Mouse (Mus musculus) ES-Bruce4 (cell line): ENCODE measurements around the gene Rnf151. TPM values are rescaled to one million over a fixed set of nuclear protein-coding genes. Genes with fewer than 3 reads are reported as not detected.
"Not testable (repeated sequence)": the region's sequence is repeated elsewhere in the genome, so short reads cannot be mapped to it uniquely, and the experiment has no call there.

Source experiments
- H3K27ac ChIP-seq: 2 replicates; pipeline ENCODE4 v1.5.1; 2012; ENCODE audit warnings: low read length, inconsistent platforms; ENCODE audit not compliant: insufficient read depth
- H3K27me3 ChIP-seq: 2 replicates; pipeline ENCODE4 v1.6.1; 2012; ENCODE audit warnings: mild to moderate bottlenecking, low read length, inconsistent platforms; ENCODE audit not compliant: control insufficient read depth, poor library complexity, insufficient read depth, severe bottlenecking
- H3K36me3 ChIP-seq: 2 replicates; pipeline ENCODE4 v1.6.1; 2012; ENCODE audit warnings: inconsistent platforms, mild to moderate bottlenecking, low read length, moderate library complexity; ENCODE audit not compliant: control insufficient read depth, poor library complexity, insufficient read depth, severe bottlenecking
- H3K4me1 ChIP-seq: one replicate; pipeline ENCODE4 v1.8.1; 2011; ENCODE audit warnings: low read length; ENCODE audit not compliant: control insufficient read depth, insufficient read depth
- H3K4me3 ChIP-seq: 2 replicates; pipeline ENCODE4 v1.5.1; 2011; ENCODE audit warnings: low read depth, mild to moderate bottlenecking, low read length
- H3K9ac ChIP-seq: 2 replicates; pipeline ENCODE4 v1.6.1; 2012; ENCODE audit warnings: low read depth, mild to moderate bottlenecking, inconsistent platforms; ENCODE audit not compliant: poor library complexity, severe bottlenecking
- H3K9me3 ChIP-seq: replicated peaks from 2 replicates; pipeline ENCODE4 v1.6.1; 2012; ENCODE audit warnings: mild to moderate bottlenecking, low read length, inconsistent platforms; ENCODE audit not compliant: control insufficient read depth, poor library complexity, insufficient read depth, severe bottlenecking
- CTCF ChIP-seq: IDR thresholded peaks from one replicate; pipeline ENCODE4 v1.8.1; 2011; ENCODE audit warnings: low read depth, low read length
- EP300 ChIP-seq: IDR thresholded peaks from 2 replicates; pipeline ENCODE4 v1.6.1; 2011; ENCODE audit warnings: low read depth, low read length; ENCODE audit not compliant: insufficient read depth
- POLR2A ChIP-seq: IDR thresholded peaks from one replicate; pipeline ENCODE4 v1.8.1; 2011; ENCODE audit warnings: low read length; ENCODE audit not compliant: insufficient read depth
- polyA plus RNA-seq: library from polyadenylated mRNA; stranded (reverse); fragments of >200 nt; gene quantifications from 2 replicates; pipeline ENCODE4 v1.2.4, GENCODE M21; 2011; ENCODE audit warnings: low read depth; ENCODE audit not compliant: missing spikeins, insufficient read depth, insufficient read length

Rnf151 gene
- polyA plus RNA-seq, 1 experiment = not detected

DNA sequence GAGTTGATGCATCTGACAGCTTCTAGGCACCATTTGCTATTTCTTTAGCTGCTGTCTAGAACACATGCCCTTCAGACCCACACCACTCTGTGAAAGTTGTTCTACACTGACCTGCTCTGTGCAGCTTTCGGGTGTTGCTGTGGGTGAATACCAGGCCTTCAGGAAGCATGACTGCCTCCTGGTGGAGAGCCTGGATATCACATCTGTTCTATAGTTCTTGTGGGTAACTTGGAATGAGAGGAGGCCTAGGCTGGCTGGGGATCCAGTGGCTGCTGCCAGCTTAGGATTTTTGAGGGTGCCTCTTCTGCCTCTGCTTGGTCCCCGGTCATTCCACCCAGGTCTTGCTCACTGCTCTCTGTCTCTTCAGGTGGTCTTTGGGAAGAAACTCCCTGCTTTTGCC is 41.7 kb downstream of the Rnf151 start:
- Histone ChIP-seq H3K36me3 (peaks cover 40% of the 10 kb centered on the region), H3K4me1 (peaks cover 4% of the 10 kb centered on the region), H3K9ac (no peak overlapping the region), H3K9me3 (no peaks in the 10 kb centered on the region), H3K4me3 (no peak overlapping the region), H3K27me3 (no peaks in the 10 kb centered on the region), H3K27ac (no peak overlapping the region)
- TF ChIP-seq EP300 = no peak
- TF ChIP-seq CTCF = peak; percentile 64
- TF ChIP-seq POLR2A = no peak

- Histone ChIP-seq H3K27me3 (no peaks in the 10 kb centered on the region), H3K4me3 (no peak overlapping the region), H3K36me3 (peaks cover 21% of the 10 kb centered on the region), H3K9ac (no peak overlapping the region), H3K27ac (no peak overlapping the region), H3K9me3 (no peaks in the 10 kb centered on the region), H3K4me1 (peaks cover 6% of the 10 kb centered on the region)
- TF ChIP-seq POLR2A (no peak), CTCF (no peak), EP300 (no peak)
Observed at GRCm38 (mm10) chr17:24674277-24674676, 43.6 kb downstream of the Rnf151 start.

DNA sequence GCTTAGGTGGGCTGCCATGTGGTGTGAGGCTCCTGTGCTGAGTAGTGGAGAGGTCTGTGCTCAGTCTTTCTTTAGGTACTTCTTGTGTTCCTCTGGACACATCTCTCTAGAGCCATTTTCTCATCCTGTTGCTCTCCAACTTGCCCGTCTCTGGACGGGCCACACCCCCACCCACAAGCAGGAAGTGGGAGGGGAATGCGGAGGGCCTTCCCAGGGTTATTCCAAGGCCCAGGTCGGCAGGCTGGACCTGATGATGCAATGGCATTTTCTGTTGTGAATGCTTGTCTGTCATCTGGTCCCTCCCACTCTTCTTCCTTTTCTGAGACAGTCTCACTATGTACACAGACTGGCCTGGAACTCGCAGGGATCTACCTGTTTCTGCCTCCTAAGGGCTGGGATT is 45.7 kb downstream of the Rnf151 start:
- Histone ChIP-seq H3K4me3 (peak overlapping the region; percentile 24), H3K27me3 (no peaks in the 10 kb centered on the region), H3K9ac (0 out of 2 replicates have a peak overlapping the region, but pooled peaks have one; percentile 1), H3K36me3 (0 out of 2 replicates have a peak, but pooled peaks cover 5% of the 10 kb centered on the region), H3K27ac (no peak overlapping the region), H3K4me1 (peaks cover 2% of the 10 kb centered on the region), H3K9me3 (no peaks in the 10 kb centered on the region)
- no peak for TF ChIP-seq POLR2A
- TF ChIP-seq EP300 = no peak
- TF ChIP-seq CTCF = no peak

GRCm38 (mm10) chr17:24671346-24671745 is 46.5 kb downstream of the Rnf151 start:
- no peaks in the 10 kb centered on the region for H3K27me3 ChIP-seq
- no peak overlapping the region for H3K9ac ChIP-seq
- peaks cover 2% of the 10 kb centered on the region for H3K4me1 ChIP-seq
- H3K27ac ChIP-seq = no peak overlapping the region
- H3K4me3 ChIP-seq = no peak overlapping the region
- TF ChIP-seq EP300 = no peak
- no peak for TF ChIP-seq CTCF
- TF ChIP-seq POLR2A = no peak
- 0 out of 2 replicates have a peak, but pooled peaks cover under 1% of the 10 kb centered on the region for H3K36me3 ChIP-seq
- H3K9me3 ChIP-seq = no peaks in the 10 kb centered on the region

DNA sequence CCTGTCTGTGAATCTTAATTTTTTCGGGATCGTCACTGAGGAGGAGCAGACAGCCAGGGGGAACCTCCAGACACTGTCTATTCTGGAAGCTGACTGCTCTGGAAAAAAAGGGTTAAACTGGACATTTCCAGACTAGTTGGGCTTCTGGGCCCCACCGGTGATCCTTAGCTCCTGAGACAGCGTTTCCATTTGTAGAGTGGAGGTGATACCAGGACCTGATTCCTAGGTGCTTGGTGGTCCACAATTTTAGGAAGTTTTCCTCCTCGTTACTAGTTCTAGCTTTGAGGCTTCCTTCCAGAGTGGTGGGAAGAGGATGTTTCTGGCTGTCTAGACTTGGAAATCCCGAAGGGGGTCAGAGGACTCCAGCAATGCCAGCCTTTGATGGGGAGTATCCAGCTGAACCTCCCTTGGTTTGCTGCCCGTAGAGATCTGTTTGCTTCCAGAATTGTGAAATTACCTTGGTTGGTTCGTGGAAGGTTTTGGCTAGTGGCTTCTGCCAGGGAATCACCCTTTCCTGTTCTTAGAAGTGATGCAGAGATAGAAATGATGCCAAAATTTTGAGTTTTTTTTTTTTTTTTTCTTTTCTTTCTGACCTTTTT is 47.5 kb downstream of the Rnf151 start:
- H3K27ac ChIP-seq = peak overlapping the region; percentile 64
- no peaks in the 10 kb centered on the region for H3K27me3 ChIP-seq
- no peaks in the 10 kb centered on the region for H3K9me3 ChIP-seq
- TF ChIP-seq EP300 (no peak), POLR2A (no peak), CTCF (no peak)
- H3K4me3 ChIP-seq = peak overlapping the region; percentile 98
- H3K9ac ChIP-seq = peak overlapping the region; percentile 94
- peaks cover 2% of the 10 kb centered on the region for H3K4me1 ChIP-seq
- no peaks in the 10 kb centered on the region for H3K36me3 ChIP-seq

DNA sequence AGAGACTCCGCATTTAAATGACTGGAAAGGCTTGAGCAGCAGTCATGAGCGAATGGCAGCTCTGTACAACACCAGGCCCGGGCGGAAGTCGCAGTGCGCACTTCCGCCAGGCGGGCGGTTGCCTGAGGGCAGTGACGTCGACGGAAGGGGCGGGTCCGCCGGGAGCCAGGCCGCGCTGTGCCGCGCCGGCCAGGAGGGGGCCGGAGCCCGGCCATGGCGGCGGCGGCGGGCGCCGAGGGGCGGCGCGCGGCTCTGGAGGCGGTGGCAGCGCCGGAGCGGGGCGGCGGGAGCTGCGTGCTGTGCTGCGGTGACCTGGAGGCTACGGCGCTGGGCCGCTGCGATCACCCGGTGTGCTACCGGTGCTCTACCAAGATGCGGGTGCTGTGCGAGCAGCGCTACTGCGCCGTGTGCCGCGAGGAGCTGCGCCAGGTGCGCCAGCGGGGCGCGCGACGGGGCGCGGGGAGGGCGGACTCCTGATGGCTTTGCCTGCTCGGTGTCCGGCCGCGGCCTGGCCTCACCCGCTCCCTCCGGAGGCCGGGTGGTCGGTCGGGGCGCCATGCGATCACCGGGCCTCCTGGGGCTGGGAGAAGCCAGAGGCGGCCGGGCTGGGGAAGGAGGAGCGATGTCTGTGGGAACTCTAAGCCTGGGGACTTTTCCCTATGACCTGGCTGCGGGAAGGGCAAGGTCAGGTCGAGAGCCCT is 48.2 kb downstream of the Rnf151 start, which contains the start of gene Zfp598:
Gene Zfp598 (plus strand): TSS at position 143 of the 701 bp plus-strand sequence.
- H3K4me3 ChIP-seq = peak within 1 kb of the TSS; percentile 98
- H3K9ac ChIP-seq = peak within 1 kb of the TSS; percentile 94
- H3K27ac ChIP-seq = peak within 1 kb of the TSS; percentile 66
- H3K27me3 ChIP-seq = no peaks in the 10 kb centered on the region
- no peaks in the 10 kb centered on the region for H3K9me3 ChIP-seq
- no peaks in the 10 kb centered on the region for H3K36me3 ChIP-seq
- TF ChIP-seq EP300 (0 out of 2 replicates have a peak, but pooled peaks have one; percentile 26), POLR2A (peak; percentile 16), CTCF (no peak)
- peaks cover 2% of the 10 kb centered on the region for H3K4me1 ChIP-seq

DNA sequence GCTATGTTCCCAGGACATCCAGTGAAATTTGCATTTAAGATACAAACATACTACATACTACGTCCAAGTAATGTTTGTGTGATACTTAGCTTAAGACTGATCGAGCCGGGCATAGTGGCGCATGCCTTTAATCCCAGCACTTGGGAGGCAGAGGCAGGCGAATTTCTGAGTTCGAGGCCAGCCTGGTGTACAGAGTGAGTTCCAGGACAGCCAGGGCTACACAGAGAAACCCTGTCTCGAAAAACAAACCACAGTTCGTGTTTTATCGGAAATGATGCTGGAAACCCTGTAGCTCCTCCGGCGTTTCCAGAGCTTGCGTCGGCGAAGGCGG is 48.7 kb downstream of the Rnf151 start:
- not testable (repeated sequence) for H3K9me3 ChIP-seq, H3K36me3 ChIP-seq, H3K4me1 ChIP-seq, H3K27me3 ChIP-seq
- Histone ChIP-seq H3K9ac (peak overlapping the region; percentile 94), H3K4me3 (peak overlapping the region; percentile 89), H3K27ac (peak overlapping the region; percentile 66)
